Mouse (Mus musculus): ENCODE measurements around the gene Abcc2.

Abcc2 gene

DNA sequence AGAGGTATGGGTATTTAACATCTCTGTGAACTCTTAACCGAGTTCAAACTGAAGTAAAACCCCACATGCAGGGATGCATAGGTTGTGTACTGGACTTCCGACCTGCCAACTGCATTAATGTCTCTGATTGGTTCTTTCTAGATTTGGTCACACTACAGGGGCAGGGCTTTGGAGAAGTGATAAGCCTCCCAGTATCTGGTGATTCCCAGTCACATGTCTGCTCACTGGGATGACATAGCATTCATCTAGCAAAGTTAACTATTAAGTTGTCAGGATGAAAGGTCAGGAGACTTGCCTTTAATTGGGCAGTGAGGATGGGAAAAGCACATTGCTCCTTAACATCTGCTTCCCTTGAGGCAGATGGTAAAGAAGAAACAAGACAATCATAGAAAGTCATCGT, at the start of gene Abcc2:
TSS of gene Abcc2 (plus strand) at position 213 of the 400 bp plus-strand sequence.
- no peak for DNase-seq

DNA sequence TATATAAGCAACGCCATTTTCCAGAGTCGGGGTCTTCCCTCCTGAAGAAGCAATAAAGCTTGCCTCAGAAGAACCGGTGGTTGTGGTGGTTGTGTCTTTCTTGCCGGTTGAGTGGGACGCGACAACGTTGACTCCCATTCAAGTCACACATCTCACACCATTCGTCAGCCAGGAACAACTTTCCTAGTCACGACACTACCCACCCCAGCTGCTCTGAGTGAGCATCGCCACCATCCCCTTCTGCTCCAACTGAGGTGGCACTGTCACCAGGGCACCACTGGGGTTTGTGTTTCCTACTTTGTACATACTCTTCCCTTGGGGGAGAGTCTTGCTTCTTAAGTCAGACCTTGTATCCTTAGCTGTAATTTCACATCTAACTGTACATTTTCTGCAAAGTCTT, 43.6 kb upstream of the Abcc2 start:
- DNase-seq: no peak

GRCm38 (mm10) chr19:43743401-43743800, 38.6 kb upstream of the Abcc2 start:
- DNase-seq: no peak

GRCm38 (mm10) chr19:43745740-43746139, 36.3 kb upstream of the Abcc2 start:
- no peak for DNase-seq

DNA sequence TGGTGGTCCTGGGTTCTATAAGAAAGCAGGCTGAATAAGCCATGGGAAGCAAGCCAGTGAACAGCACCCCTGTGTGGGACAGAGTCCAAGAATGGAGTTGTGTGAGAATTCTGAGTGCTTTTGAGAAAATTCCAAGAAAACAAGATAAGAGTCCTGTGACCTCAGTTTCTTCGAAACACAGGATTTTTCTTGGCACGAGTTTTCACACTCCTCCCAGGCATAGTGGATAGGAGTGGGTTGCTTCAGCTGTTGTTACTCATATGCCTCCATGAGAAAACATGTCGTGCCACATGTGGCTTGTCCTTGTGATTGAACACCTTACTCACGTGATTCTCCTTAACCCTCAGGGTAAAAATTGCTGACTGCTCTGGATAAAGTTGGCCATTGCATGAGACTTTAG, 34.1 kb upstream of the Abcc2 start:
- no peak for DNase-seq

DNA sequence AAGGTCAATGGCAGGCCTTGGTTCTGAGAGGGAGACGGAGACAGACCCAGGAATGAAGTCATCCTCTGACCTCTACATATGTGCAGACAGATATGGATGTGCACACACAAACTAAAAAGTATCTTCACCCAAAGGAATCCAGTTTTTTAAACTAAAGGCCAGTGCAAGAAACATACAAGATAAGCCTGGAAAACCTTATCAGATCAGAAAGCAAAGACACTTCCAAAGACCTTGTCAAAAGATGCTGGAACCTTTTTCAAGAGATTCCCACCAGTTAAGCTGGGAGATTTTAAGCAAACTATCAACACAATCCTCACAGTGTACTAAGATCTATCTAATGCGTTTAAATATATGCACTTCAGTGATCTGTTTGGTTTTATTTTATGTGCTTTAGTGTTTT, 32.0 kb upstream of the Abcc2 start:
- DNase-seq: no peak

GRCm38 (mm10) chr19:43752489-43753225, 29.3 kb upstream of the Abcc2 start, which contains the start of the genes Cutc and Cox15:
Gene Cutc, plus strand, starts transcription at chr19:43752996.
Gene Cox15, minus strand, starts transcription at chr19:43753000.
- DNase-seq: peak; percentile 99

- peak; percentile 93 for DNase-seq
Observed at GRCm38 (mm10) chr19:43753226-43753835, 28.7 kb upstream of the Abcc2 start.

DNA sequence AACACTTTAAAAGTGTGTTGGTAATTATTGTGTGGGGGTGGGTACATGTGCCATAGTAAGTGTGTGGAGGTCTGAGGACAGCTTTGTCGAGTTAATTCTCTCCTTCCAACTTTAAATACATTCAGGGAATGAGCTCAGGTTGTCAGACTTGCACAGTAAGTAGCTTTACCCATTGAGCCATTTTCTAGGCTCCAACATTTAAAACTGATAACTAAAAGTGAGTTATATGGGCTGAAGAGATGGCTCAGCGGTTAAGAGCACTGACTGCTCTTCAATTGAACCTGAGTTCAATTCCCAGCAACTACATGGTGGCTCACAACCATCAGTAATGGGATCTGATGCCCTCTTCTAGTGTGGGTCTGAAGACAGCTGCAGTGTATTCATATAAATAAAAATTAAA, 27.8 kb upstream of the Abcc2 start:
- no peak for DNase-seq

DNA sequence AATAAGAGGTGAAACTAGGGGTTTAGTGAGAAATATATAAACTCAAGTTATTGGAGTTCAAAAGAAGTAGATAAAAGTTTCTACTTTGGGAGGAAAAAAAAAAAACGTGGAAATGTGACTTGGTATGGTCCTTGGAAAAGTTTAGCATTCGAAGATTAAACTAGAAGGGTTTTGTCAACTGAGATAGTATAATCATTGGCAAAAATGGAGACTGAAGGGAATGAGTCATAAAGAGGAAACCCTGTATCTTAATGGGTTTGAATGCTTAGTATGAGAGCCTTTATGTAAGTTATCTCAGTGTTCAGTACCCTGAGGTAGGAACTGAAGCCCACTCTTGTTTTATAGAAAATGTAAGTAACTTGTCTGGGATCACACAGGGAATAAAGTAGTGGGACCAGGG, 27.1 kb upstream of the Abcc2 start:
- DNase-seq: no peak

DNA sequence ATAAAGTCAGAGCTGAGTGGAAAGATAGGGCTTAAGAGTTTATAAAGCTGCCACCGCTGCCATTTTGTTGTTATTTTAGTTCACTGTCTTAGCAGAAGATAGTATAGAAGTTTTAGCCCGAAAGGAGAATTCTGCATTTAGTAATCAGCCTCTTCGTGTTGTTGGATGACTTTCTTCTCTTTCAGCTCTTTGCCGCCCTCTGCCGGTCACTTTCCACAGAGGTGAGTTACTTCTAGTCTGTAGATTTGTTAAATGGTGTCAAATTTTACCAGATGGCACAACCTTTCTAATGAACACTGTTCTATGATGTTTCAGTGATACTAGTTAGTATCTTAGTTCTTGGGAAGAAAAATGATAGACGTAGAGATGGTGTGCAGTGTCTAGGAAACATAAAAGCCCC, 21.5 kb upstream of the Abcc2 start:
- peak; percentile 85 for DNase-seq

DNA sequence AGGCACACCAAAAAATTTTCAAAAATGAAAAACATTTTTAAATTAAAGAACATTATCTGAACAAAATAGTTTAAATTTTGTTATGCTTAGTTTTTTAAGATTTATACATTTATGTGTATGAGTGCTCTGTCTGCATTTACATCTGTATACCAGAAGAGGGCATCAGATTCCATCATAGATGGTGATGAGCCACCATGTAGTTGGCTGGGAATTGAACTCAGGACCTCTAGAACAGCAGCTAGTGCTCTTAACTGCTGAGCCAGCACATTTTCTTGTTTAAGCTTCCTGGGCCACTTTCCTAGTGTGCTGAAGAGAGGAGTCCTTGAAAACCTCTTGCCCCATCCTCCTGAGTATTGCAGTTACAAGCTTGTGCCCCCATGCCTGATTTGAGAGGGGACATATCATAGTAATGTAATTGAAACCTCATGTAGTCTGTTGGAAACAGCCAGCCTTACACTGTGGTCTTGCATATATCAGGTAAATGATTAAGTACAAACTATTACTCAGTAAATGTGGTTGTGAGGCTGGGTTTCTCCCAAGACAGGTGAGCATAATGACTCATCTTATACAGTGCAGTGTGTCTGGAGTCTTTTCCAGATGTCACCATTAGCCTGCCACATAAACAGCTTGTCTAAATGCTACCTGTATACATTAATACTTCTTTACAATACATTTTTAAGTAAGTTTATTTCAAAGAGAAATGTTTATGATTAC, 20.3 kb upstream of the Abcc2 start:
- DNase-seq: no peak

DNA sequence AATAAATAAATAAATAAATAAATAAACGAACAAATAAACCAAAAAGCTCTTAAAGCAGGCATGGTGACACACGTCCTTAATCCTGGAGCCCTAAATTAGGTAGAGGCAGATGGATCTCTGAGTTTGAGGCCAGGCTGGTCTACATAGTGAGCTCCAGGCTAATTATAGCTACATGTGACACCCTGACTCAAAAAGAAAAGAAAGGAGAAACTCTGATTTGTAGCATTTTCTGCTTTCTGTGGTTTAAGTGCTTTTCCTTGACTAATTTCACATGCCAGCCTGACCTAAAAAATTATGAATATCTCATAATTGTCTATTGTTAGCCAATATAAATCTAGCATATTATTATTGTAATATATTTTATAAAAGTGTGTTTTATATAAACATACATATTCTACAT, 19.6 kb upstream of the Abcc2 start:
- no peak for DNase-seq

DNA sequence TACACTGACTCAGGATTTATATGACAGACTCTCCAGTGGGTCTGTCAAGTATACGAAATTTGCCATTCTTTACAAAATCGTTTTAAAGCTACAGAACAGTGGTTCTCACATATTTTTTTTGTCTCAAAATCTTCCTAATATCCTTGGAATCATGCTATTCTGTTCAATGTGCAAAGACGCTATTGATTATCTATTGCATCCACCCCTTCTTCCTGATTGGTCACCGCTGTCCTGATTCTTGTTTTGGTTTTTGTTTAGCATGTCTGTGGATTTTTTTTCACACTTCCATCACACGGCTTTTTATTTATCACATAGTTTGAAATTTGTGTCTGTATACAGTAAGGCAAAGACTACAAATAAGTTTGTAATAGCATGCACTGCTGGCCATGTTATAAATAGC, 15.5 kb upstream of the Abcc2 start:
- no peak for DNase-seq

GRCm38 (mm10) chr19:43767549-43768322, 14.3 kb upstream of the Abcc2 start:
- DNase-seq: no peak

DNA sequence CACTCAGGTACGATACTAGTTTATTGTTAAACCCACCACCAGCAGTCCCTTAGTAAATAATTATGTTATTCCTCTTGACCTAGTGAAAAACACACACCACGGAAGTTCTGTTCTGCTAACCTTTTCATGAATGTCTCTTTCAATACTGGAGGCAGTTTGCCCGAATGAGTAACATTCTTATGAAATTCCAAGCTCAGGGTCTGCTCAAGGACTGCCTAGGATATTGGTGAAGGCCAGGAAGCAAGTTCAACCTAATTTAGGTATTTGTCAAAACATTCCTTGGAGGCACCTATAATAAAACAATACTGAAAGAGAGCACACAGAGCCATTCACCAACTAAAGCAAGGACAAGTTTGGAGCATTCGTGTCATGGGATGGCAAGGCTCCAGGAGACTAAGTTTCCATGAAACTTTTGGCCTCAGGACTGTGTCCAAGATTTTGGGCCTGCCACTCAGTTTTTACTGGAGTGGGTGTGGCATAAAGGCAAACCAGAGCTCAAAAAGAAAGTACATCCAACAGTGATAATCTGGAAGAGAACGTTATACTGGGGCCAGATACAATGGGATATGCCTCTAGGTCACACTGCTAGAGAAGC, 12.5 kb upstream of the Abcc2 start:
- no peak for DNase-seq

DNA sequence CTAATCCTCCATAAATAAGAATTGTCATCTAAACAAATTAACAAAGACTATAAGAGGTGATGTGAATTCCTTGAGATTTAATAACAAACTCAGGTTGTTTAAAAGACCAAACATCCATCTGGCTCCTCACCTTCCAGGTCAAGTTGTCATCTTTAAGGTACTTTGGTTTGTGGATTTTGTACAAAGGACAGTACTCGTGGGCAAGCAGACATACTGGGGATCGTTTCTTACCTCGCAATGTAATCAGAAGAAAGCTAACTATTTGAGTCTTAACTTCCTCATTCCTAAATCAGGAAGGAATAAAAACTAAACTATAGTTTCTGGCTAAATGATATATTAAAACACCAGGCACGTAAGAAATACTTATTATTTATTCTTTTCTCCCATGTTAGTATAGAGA, 11.4 kb upstream of the Abcc2 start:
- DNase-seq: no peak

- no peak for DNase-seq
Observed at GRCm38 (mm10) chr19:43771499-43771969, 10.5 kb upstream of the Abcc2 start.

GRCm38 (mm10) chr19:43772311-43772710, 9.7 kb upstream of the Abcc2 start:
- DNase-seq: no peak

GRCm38 (mm10) chr19:43775433-43775832, 6.6 kb upstream of the Abcc2 start:
- no peak for DNase-seq

- no peak for DNase-seq
Observed at GRCm38 (mm10) chr19:43776561-43776960, 5.4 kb upstream of the Abcc2 start.

- no peak for DNase-seq
Observed at GRCm38 (mm10) chr19:43777308-43777707, 4.7 kb upstream of the Abcc2 start.

- no peak for DNase-seq
Observed at GRCm38 (mm10) chr19:43780391-43780790, 1.6 kb upstream of the Abcc2 start.

Data from thymus, postnatal 14 days (tissue).